Mouse (Mus musculus) thymus, postnatal 4 days (tissue): ENCODE results near the gene Serpine1.
"Not testable (repeated sequence)": the region's sequence is repeated elsewhere in the genome, so short reads cannot be mapped to it uniquely, and the experiment has no call there.

ENCODE experiments used
- DNase-seq: peaks from one replicate; pipeline ENCODE4 v3.0.0; 2021

Gene Serpine1

GRCm38 (mm10) chr5:137072079-137072960 is at the start of gene Serpine1:
TSS of gene Serpine1 (minus strand) at chr5:137072268.
- DNase-seq = peak; percentile 71

DNA sequence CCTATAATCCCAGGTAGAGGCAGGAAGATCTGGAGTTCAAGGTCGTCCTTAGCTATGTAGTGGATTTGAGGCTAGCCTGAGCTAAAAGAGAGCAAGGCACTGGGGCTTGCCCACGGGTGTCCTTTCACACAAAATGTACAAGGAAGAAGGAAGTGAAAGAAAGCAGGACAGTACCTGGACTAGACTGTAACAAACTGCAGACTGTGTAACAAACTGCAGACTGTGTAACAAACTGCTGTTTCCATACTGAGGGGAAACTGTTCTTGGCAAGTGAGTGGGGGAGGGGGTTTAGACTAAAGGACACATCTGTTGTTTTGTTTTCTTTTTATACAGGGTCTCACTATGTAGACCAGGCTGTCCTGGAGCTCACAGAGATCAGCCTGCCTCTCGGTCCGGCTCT is 49.2 kb upstream of the Serpine1 start:
- DNase-seq = no peak

DNA sequence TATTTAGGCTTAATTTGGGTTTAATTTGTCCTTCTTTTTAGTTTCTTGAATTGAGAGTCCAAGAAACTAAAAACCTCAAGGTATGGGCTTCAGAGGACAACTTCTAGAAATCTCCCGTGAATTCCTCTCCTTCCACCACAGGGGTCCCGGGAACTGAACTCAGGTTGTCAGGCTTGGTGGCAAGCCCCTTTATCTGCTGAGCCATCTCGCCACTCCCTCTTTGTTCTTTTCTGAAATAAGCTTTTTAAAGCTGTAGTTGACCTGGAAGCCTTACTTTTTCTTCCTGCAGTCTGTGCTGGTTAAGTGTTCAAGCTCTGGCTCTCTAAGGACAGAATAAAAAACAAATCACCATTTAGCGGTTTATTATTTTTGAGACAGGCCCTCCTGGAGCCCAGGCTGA is 46.8 kb upstream of the Serpine1 start:
- no peak for DNase-seq

DNA sequence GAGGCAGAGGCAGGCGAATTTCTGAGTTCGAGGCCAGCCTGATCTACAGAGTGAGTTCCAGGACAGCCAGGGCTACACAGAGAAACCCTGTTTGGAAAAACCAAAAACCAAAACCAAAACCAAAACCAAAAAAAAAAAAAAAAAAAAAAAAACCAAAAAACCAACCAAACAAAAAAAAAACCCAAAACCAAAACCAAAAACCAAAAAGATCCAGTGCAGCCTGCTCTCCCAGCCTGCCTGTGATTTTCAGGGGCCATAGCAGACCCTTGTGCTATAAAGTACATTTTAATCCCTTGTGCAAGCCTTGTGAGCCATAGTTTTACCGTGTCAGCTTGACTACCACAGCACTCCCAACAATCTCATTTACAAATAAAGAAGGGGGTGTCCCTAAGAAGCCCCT is 45.9 kb upstream of the Serpine1 start:
- not testable (repeated sequence) for DNase-seq

DNA sequence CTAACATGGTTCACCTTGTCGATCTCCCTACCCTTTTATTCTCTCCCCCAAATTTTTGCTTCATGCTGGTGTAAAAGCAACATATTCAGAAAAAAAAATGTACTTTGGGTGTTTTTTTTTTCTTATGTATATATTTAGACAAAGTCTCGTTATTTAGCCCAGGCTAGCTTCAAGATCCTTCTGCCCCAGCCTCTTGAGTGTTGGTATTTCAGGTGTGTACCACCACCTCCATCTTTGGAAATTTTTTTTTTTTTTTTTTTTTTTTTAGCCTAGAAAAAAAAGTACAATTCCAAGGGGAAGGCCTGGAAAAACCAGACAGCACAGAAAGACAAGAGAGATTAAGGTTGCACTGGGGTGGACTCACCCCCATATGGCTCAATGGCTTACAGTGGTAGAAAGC is 44.9 kb upstream of the Serpine1 start:
- no peak for DNase-seq

DNA sequence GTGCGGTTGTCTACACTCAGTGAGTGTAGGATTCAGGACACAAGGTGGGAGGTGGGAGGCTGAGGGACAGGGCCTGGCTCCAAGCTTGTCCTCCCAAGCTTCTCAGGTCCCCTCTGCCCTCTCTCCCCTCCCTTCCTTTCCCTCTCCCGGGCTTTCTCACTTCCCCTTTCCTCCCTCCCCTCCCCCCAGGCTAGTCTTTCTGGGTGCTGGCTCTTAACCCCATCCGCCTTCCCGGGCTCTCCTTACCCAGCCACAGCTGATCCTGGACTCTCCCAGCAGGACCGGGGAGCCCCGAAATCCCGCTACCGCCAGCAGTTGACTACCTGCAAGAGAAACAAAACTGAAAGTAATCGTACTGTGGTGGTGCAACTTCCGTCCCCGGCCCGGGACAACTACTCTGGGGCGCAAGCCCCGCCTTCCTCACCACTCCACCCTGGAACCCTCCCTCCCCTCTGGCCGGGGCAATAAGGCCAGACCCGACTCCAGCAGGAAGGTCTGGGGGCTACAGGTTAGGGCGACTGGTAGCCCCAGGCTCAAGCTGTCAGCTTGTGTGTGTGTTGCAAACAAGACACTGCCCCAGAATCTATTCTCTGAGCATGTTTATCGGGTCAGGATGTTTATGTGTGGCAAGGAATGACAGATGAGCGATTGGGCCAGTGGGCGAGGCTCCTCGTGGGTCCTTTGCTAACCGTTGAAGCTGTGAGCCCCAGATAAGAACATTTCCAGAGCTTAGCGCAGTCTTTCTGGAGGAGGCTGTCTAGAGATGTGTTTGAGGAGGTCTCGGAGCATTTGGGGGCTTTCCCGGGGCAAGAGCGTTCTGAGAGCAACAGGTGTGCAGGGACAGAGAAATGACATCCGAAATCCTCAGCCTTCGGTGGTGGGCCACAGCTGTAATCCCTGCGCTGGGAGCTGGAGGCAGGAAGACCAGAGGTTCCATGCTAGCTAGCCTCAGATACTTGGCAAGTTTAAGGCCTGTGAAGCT is 44.1 kb upstream of the Serpine1 start, which contains the start of gene Trim56:
Gene Trim56, minus strand, starts transcription at position 344 of the 982 bp plus-strand sequence.
- peak; percentile 85 for DNase-seq

DNA sequence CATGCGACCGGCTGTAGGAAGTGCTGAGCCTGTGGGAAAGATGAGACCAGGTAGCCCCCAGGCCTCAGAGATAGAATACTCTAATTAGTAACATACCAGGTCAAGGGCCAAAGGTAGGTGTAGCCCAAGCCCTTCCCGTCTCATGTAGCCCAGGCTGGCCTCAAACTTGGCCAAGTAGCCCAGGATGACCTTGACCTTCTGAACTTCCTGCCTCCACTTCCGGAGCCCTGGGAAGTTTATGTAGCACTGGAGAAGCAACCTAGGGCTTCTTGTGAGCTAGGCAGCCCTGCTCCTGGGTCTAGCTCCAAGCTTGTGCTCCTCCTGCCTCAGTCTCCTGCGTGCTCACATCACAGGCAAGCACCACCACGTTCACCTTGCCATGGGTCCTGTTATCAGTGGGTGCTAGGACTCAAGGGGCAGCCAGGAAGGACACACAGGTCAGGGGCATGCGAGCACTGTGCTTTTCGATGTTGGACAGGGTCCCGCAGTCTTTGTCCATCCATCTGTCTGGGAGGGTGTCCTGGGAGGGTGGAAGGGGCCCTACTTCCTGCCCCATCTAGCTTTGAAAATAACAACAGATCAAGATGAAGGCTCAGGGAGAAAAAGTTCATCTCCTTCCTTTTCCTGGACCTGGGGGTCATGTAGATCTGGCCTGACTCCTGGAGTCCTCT is 43.0 kb upstream of the Serpine1 start:
- no peak for DNase-seq

- DNase-seq = no peak
Observed at GRCm38 (mm10) chr5:137111542-137112408, 39.7 kb upstream of the Serpine1 start.

- DNase-seq = no peak
Observed at GRCm38 (mm10) chr5:137110863-137111262, 38.8 kb upstream of the Serpine1 start.

GRCm38 (mm10) chr5:137109941-137110593 is 38.0 kb upstream of the Serpine1 start:
- peak; percentile 31 for DNase-seq

- no peak for DNase-seq
Observed at GRCm38 (mm10) chr5:137108111-137108510, 36.0 kb upstream of the Serpine1 start.

DNA sequence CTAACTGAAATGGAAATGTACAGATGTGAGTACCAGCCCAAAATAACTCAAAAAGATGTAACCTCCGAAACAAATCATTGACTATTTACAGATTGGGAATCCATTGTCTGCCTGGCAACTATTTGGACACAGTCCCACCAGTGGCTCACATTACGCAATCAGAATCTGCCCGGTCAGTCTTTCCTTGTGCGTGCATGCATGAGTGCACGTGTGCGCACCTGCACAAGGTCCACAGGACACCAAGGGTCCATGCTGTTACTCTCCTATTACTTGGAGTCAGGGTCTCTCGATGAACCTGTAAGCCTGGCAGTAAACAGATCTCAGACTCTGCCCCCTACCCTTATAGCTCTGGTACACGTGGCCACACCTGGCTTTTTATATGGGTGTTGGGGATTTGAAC is 35.6 kb upstream of the Serpine1 start:
- DNase-seq = no peak

- peak; percentile 89 for DNase-seq
Observed at GRCm38 (mm10) chr5:137107024-137107423, 35.0 kb upstream of the Serpine1 start.

DNA sequence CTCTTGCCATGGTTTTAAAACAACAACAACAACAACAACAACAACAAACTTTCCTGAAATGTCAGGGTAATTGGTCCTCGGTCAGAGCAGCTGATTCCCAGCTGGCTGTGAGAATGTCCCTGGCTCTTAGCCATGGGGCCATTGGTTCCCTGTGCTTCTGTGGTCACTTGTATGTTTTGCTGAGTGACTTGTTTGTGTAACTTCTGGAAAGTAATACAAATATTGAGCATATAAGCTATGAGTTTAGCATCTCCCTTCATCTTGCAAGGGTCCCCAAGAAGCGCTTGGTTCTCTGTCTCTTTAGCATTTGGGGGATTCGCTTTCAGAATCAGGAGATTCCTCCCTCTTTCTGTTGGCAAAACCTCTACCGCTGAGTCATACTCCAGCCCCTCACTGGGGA is 34.4 kb upstream of the Serpine1 start:
- DNase-seq = no peak

- DNase-seq = no peak
Observed at GRCm38 (mm10) chr5:137103969-137104368, 31.9 kb upstream of the Serpine1 start.

DNA sequence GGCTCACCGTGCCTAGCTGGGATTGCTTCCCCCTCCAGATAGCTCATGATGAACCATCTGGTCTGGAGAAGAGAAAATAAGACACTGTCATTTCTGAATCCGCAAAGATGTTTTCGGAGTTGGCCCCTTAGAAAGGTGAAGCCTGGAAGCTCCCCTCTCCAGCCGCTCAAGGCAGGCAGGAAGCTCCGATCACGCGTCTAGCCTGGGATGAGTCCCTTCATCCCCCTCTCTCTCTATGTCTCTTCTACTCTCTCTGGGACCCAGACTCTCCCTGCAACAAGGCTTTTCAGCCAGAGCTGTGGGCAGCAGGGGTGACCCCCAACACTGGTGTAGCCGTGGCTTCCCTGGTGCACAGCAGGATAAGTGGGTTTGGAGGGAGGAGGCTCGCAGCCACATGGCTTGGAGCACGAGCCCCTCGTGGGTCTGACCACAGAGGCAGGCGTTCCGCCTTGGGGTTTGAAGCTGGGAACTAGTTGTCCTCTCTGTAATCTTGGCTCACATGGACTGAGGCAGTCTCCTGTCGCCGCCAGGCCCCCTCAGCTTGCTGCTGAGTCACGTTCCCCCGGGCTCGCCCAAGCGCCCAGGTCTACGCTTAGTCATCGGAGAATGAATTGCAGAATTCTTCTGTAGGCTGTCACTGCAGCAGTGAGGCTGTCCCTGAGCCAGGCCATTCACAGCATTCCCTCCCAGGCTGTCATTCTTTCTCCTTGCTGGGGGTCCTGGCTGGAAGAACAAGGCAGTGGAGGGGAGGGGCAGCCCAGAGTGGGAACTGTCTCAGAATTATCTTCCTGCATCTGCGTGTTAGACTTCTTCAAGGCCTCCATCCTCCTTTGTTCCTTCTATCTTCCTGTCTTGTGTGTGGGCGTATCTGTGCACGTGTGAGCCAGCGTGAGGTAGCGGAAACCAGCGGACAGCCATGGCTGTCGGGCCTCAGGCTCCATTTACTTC is 30.8 kb upstream of the Serpine1 start:
- DNase-seq = peak; percentile 57

DNA sequence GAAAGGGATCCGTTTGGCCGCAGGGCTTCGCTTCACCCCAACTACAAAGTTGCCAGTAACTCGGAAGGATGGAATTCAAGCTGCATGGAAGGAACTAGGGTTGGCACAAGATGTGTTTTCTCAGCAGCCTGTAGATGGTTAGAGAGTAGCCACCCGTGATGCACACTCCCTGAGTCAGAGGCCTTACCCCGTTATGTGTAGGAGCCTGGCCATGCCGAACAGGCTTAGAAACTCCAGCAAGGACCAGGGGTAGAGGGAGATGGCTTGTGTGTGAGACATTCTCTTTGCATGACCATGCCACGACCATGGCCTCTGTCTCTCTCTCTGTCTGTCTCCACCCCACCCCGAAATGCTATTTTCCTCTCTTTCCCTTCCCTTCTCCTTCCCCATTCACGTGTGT is 30.0 kb upstream of the Serpine1 start:
- no peak for DNase-seq

DNA sequence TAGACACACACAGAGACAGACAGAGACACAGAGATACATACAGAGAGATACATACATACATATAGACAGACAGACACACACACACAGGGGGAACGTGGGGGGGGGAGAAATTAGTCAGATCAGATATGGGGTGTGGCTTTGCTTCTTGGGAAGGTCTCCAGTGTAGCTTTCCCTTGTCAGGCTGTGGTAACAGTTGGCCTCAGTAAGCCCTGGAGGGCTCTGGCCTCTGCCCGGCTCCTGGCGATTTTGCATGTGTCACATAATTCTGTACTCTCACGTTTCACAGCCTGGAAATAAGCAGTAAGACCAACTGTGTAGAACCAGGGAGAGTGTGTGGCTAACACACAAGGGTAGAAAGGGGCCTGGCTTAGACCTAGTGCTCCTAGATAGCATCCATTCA is 28.6 kb upstream of the Serpine1 start:
- no peak for DNase-seq

GRCm38 (mm10) chr5:137098418-137098817 is 26.4 kb upstream of the Serpine1 start:
- no peak for DNase-seq

- no peak for DNase-seq
Observed at GRCm38 (mm10) chr5:137096037-137096436, 24.0 kb upstream of the Serpine1 start.
